Mouse (Mus musculus): ENCODE measurements around the gene Foxn3. TPM values are rescaled to one million over a fixed set of nuclear protein-coding genes. Genes with fewer than 3 reads are reported as not detected.

Gene Foxn3
- polyA plus RNA-seq, 1 experiment from 2014 or later: 18.6 TPM

GRCm38 (mm10) chr12:99498189-99498977, 65.0 kb downstream of the Foxn3 start:
- Histone ChIP-seq H3K9me3 (replicated peaks) (no peaks in the 10 kb centered on the region), H3K27me3 (no peaks in the 10 kb centered on the region), H3K4me3 (replicated peaks) (no peak overlapping the region), H3K27ac (replicated peaks) (no peak overlapping the region), H3K9ac (no peak overlapping the region), H3K4me1 (replicated peaks) (peaks cover 11% of the 10 kb centered on the region), H3K36me3 (replicated peaks) (no peaks in the 10 kb centered on the region), H3K4me2 (no peak overlapping the region)
- 69% methylated on average over 18 of the region's 18 CpGs for WGBS (ENCODE audit: insufficient replicate concordance)
- no peak for ATAC-seq (ENCODE audit: insufficient read depth)

- no peak overlapping the region for H3K9ac ChIP-seq
- no peak overlapping the region for H3K4me2 ChIP-seq
- no peak overlapping the region for H3K4me3 ChIP-seq (replicated peaks)
- H3K4me1 ChIP-seq (replicated peaks): peaks cover 8% of the 10 kb centered on the region
- WGBS (ENCODE audit: insufficient replicate concordance): 49% methylated on average over 3 of the region's 3 CpGs
- no peaks in the 10 kb centered on the region for H3K36me3 ChIP-seq (replicated peaks)
- no peak overlapping the region for H3K27ac ChIP-seq (replicated peaks)
- no peaks in the 10 kb centered on the region for H3K9me3 ChIP-seq (replicated peaks)
- ATAC-seq (ENCODE audit: insufficient read depth): no peak
- no peaks in the 10 kb centered on the region for H3K27me3 ChIP-seq
Measured at GRCm38 (mm10) chr12:99496945-99497344, 66.4 kb downstream of the Foxn3 start.

DNA sequence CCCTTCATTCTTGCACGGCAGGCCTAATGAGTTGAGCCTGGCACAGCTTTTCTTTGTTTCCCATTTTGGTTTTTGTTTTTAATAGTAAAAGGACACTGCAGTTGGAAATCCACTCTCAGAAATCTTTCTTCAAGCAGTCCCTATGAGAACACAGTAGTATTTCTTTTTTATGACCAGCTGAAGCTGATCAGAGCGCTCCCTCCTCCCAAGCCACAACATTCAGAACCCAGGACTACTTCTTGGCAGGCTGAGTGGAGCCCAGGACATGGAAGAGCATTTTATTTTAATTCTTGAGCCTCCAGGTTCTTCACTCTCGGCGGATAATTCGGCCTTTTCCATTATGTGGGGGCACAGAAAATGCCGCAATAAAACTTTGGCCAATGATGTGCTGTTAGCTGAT, 73.2 kb downstream of the Foxn3 start:
- Histone ChIP-seq H3K9me3 (replicated peaks) (no peaks in the 10 kb centered on the region), H3K36me3 (replicated peaks) (no peaks in the 10 kb centered on the region), H3K27ac (replicated peaks) (no peak overlapping the region), H3K4me2 (no peak overlapping the region), H3K4me3 (replicated peaks) (no peak overlapping the region), H3K9ac (no peak overlapping the region), H3K4me1 (replicated peaks) (no peaks in the 10 kb centered on the region; the same call in 1 of the 2 replicates), H3K27me3 (no peaks in the 10 kb centered on the region)
- ATAC-seq (ENCODE audit: insufficient read depth): no peak
- 82% methylated on average over 6 of the region's 6 CpGs for WGBS (ENCODE audit: insufficient replicate concordance)

GRCm38 (mm10) chr12:99489001-99489592, 74.3 kb downstream of the Foxn3 start:
- Histone ChIP-seq H3K9ac (no peak overlapping the region), H3K4me3 (replicated peaks) (no peak overlapping the region), H3K27me3 (no peaks in the 10 kb centered on the region), H3K9me3 (replicated peaks) (no peaks in the 10 kb centered on the region), H3K27ac (replicated peaks) (no peak overlapping the region), H3K36me3 (replicated peaks) (no peaks in the 10 kb centered on the region), H3K4me2 (no peak overlapping the region), H3K4me1 (replicated peaks) (no peaks in the 10 kb centered on the region; the same call in 1 of the 2 replicates)
- 65% methylated on average over 4 of the region's 4 CpGs for WGBS (ENCODE audit: insufficient replicate concordance)
- no peak for ATAC-seq (ENCODE audit: insufficient read depth)

- H3K27ac ChIP-seq (replicated peaks): no peak overlapping the region
- no peak overlapping the region for H3K4me2 ChIP-seq
- H3K27me3 ChIP-seq: no peaks in the 10 kb centered on the region
- no peak overlapping the region for H3K4me3 ChIP-seq (replicated peaks)
- H3K4me1 ChIP-seq (replicated peaks): no peaks in the 10 kb centered on the region
- no peaks in the 10 kb centered on the region for H3K36me3 ChIP-seq (replicated peaks)
- ATAC-seq (ENCODE audit: insufficient read depth): no peak
- H3K9ac ChIP-seq: no peak overlapping the region
- H3K9me3 ChIP-seq (replicated peaks): no peaks in the 10 kb centered on the region
- 57% methylated on average over 3 of the region's 3 CpGs for WGBS (ENCODE audit: insufficient replicate concordance)
Measured at GRCm38 (mm10) chr12:99480372-99480771, 83.0 kb downstream of the Foxn3 start.

DNA sequence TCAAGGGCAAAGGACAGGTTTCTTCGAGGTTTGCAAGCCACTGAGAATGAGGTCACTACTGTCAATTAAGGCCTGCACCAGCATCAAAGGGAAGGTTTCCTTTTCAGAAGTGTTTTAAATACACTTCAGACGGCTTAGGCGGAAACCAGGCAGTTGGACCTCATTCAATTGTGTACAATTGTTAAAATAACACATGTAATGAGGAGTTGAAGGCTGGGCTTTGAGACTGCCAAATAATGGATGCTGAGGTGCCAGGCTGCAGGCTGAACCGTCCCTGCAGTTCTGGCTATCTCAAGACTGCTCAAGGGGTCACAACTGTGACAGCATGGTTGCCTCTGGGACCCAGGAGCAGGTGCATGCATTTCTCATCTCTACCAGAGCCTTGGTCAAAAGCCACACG, 89.2 kb downstream of the Foxn3 start:
- no peak for ATAC-seq (ENCODE audit: insufficient read depth)
- H3K4me1 ChIP-seq (replicated peaks): no peaks in the 10 kb centered on the region
- no peak overlapping the region for H3K4me2 ChIP-seq
- no peak overlapping the region for H3K4me3 ChIP-seq (replicated peaks)
- H3K27ac ChIP-seq (replicated peaks): no peak overlapping the region
- 50% methylated on average over 5 of the region's 5 CpGs for WGBS (ENCODE audit: insufficient replicate concordance)
- no peaks in the 10 kb centered on the region for H3K27me3 ChIP-seq
- H3K9ac ChIP-seq: no peak overlapping the region
- H3K36me3 ChIP-seq (replicated peaks): no peaks in the 10 kb centered on the region
- no peaks in the 10 kb centered on the region for H3K9me3 ChIP-seq (replicated peaks)

GRCm38 (mm10) chr12:99473406-99474133, 89.8 kb downstream of the Foxn3 start:
- no peak overlapping the region for H3K27ac ChIP-seq (replicated peaks)
- no peaks in the 10 kb centered on the region for H3K4me1 ChIP-seq (replicated peaks)
- H3K27me3 ChIP-seq: no peaks in the 10 kb centered on the region
- 73% methylated on average over 10 of the region's 10 CpGs for WGBS (ENCODE audit: insufficient replicate concordance)
- no peak overlapping the region for H3K9ac ChIP-seq
- H3K4me3 ChIP-seq (replicated peaks): no peak overlapping the region
- H3K36me3 ChIP-seq (replicated peaks): no peaks in the 10 kb centered on the region
- H3K4me2 ChIP-seq: no peak overlapping the region
- no peaks in the 10 kb centered on the region for H3K9me3 ChIP-seq (replicated peaks)
- ATAC-seq (ENCODE audit: insufficient read depth): no peak

DNA sequence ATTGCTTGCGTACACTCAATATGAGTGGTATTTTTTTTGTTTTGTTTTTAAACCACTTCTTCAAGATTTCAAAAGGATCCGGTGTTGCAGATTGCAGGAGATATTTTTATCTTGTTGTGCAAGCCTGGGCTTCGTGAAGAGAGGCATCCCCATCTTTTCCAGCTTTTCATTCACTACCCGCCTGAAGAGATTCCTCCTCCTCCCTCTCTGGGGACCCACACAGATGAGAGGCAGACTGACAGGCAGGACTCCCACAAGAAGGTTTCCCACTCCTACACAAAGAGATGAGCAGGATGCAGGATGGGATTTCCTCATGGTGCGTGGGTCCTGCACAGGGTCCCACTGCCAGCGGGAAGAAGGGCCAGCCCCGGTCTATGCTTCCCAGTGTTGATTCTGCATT, 92.0 kb downstream of the Foxn3 start:
- 60% methylated on average over 7 of the region's 7 CpGs for WGBS (ENCODE audit: insufficient replicate concordance)
- H3K27ac ChIP-seq (replicated peaks): no peak overlapping the region
- no peaks in the 10 kb centered on the region for H3K36me3 ChIP-seq (replicated peaks)
- H3K4me1 ChIP-seq (replicated peaks): peaks cover 11% of the 10 kb centered on the region
- no peak overlapping the region for H3K4me3 ChIP-seq (replicated peaks)
- no peak overlapping the region for H3K4me2 ChIP-seq
- H3K27me3 ChIP-seq: no peaks in the 10 kb centered on the region
- no peak overlapping the region for H3K9ac ChIP-seq
- no peak for ATAC-seq (ENCODE audit: insufficient read depth)
- no peaks in the 10 kb centered on the region for H3K9me3 ChIP-seq (replicated peaks)

DNA sequence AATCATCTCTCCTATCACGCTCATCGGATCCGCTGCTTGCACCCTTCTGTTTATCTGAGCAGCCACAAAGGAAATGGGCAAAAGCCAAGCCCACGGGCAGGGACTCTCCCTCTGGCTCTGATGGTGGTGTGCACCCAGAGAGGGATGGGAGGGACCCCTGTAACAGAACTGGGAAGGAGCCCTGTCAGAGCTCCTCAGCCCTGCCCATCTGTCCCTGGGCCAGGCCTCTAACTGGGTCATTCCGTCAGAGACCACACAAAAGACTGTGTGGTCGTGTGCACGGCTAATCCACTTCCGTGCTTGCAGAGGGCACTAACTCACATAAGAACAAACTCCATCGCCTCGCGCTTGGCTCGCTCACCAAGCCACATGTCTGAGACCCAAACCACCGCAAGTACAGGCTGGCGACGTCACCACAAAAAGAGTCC, 95.5 kb downstream of the Foxn3 start:
- Histone ChIP-seq H3K4me1 (replicated peaks) (peaks cover 16% of the 10 kb centered on the region), H3K27ac (replicated peaks) (no peak overlapping the region), H3K27me3 (no peaks in the 10 kb centered on the region), H3K4me3 (replicated peaks) (peak overlapping the region; percentile 15), H3K9ac (no peak overlapping the region), H3K36me3 (replicated peaks) (no peaks in the 10 kb centered on the region), H3K4me2 (peak overlapping the region; percentile 53), H3K9me3 (replicated peaks) (no peaks in the 10 kb centered on the region)
- ATAC-seq (ENCODE audit: insufficient read depth): peak; percentile 25; the same call in 1 of the 2 replicates
- WGBS (ENCODE audit: insufficient replicate concordance): 13% methylated on average over 15 of the region's 15 CpGs

GRCm38 (mm10) chr12:99467256-99467883, 96.0 kb downstream of the Foxn3 start:
- Histone ChIP-seq H3K4me3 (replicated peaks) (no peak overlapping the region), H3K4me1 (replicated peaks) (peaks cover 16% of the 10 kb centered on the region), H3K36me3 (replicated peaks) (no peaks in the 10 kb centered on the region), H3K27ac (replicated peaks) (no peak overlapping the region), H3K27me3 (no peaks in the 10 kb centered on the region), H3K4me2 (peak overlapping the region; percentile 53), H3K9ac (no peak overlapping the region), H3K9me3 (replicated peaks) (no peaks in the 10 kb centered on the region)
- no peak for ATAC-seq (ENCODE audit: insufficient read depth)
- 45% methylated on average over 12 of the region's 12 CpGs for WGBS (ENCODE audit: insufficient replicate concordance)

GRCm38 (mm10) chr12:99466426-99466825, 97.0 kb downstream of the Foxn3 start:
- Histone ChIP-seq H3K9ac (no peak overlapping the region), H3K9me3 (replicated peaks) (no peaks in the 10 kb centered on the region), H3K27ac (replicated peaks) (no peak overlapping the region), H3K4me1 (replicated peaks) (peaks cover 16% of the 10 kb centered on the region), H3K36me3 (replicated peaks) (no peaks in the 10 kb centered on the region), H3K4me2 (no peak overlapping the region), H3K27me3 (no peaks in the 10 kb centered on the region), H3K4me3 (replicated peaks) (no peak overlapping the region)
- WGBS (ENCODE audit: insufficient replicate concordance): 82% methylated on average over 5 of the region's 5 CpGs
- ATAC-seq (ENCODE audit: insufficient read depth): no peak
